Mouse (Mus musculus): ENCODE results near the gene Slco3a1.

- no peak for TF ChIP-seq CTCF (IDR thresholded peaks at IDR 0.05; ENCODE audit: borderline replicate concordance, insufficient read depth, low read length)
- no peak for TF ChIP-seq POLR2A (IDR thresholded peaks at IDR 0.05; ENCODE audit: low read depth, low read length)
These were observed 223.5 kb downstream of the Slco3a1 start for GRCm38 (mm10) chr7:74330858-74331726.
